Comparison of ENCODE assay signal across 15 mouse cellular contexts in genomic region chr5:125266128-125266527, GRCm38 (mm10).
DNase-seq lines count a peak whose midpoint lies in the region; ATAC-seq and TF ChIP-seq lines count a peak whose summit lies in the region.
"Had no signal": no experiment of that assay in that cellular context is flagged by ENCODE, and none has a peak within 500 bp of the region (broad histone marks: within the 10 kb centered on the region; RNA-seq: fewer than 3 reads in every experiment).

No protein-coding gene starts in this region.

- H3K27ac ChIP-seq in midbrain, embryonic 13.5 days = peak overlapping the region; percentile 87
- no peak overlapping the region for H3K27ac ChIP-seq in midbrain, postnatal 0 days (ENCODE audit: low read depth, low read length)
- H3K27ac ChIP-seq in hindbrain, embryonic 14.5 days = peak overlapping the region; percentile 94
- peak overlapping the region; percentile 23; the same call in 1 of the 2 replicates for H3K27ac ChIP-seq in olfactory bulb, adult 2 months (ENCODE audit: insufficient read depth, low read depth, low read length)
- H3K27ac ChIP-seq in stomach, postnatal 0 days (replicated peaks) = no peak overlapping the region
- H3K27ac ChIP-seq: embryonic facial prominence, embryonic 12.5 days; limb, embryonic 15.5 days; lung, embryonic 15.5 days had no signal

- peak; percentile 46 to 52 for DNase-seq in cerebellum, postnatal 10 days
- no peak for DNase-seq in cerebellum, adult 8-10 months
- DNase-seq in midbrain, postnatal 0 days (ENCODE audit: low spot score) = no peak
- no peak for DNase-seq in hindbrain, embryonic 14.5 days (ENCODE audit: low spot score)
- no peak for DNase-seq in frontal cortex, postnatal 36 days (ENCODE audit: low spot score in 2 of 2)
- DNase-seq in stomach, postnatal 0 days (ENCODE audit: low spot score) = no peak
- DNase-seq: cerebellum, adult 9-11 months; kidney, postnatal 4 days had no signal

- no peak for TF ChIP-seq POLR2A in olfactory bulb, adult 2 months (IDR thresholded peaks at IDR 0.05; ENCODE audit: insufficient read depth, low read depth, low read length)

- no peaks in the 10 kb centered on the region for H3K9me3 ChIP-seq in midbrain, embryonic 13.5 days
- H3K9me3 ChIP-seq in midbrain, postnatal 0 days (ENCODE audit: low read length) = no peaks in the 10 kb centered on the region
- H3K9me3 ChIP-seq in hindbrain, embryonic 14.5 days (ENCODE audit: control insufficient read depth, low read length) = no peaks in the 10 kb centered on the region
- H3K9me3 ChIP-seq in stomach, postnatal 0 days (ENCODE audit: control insufficient read depth, low read length) = no peaks in the 10 kb centered on the region
- H3K9me3 ChIP-seq: embryonic facial prominence, embryonic 12.5 days; limb, embryonic 15.5 days; lung, embryonic 15.5 days; midbrain, embryonic 12.5 days had no signal

- ATAC-seq in midbrain, embryonic 13.5 days = no peak
- ATAC-seq in midbrain, postnatal 0 days (ENCODE audit: low FRiP score) = no peak
- no peak for ATAC-seq in hindbrain, embryonic 14.5 days (ENCODE audit: low FRiP score)
- ATAC-seq in stomach, postnatal 0 days (ENCODE audit: low FRiP score, low TSS enrichment) = no peak
- ATAC-seq: forebrain, embryonic 16.5 days had no signal

- TF ChIP-seq EP300 in stomach, postnatal 0 days (optimal IDR thresholded peaks at IDR 0.05) = no peak

- no peak overlapping the region for H3K4me3 ChIP-seq in midbrain, embryonic 13.5 days (replicated peaks)
- H3K4me3 ChIP-seq in midbrain, postnatal 0 days (ENCODE audit: low read depth, low read length) = no peak overlapping the region
- no peak overlapping the region for H3K4me3 ChIP-seq in hindbrain, embryonic 14.5 days (replicated peaks; ENCODE audit: low read length)
- no peak overlapping the region for H3K4me3 ChIP-seq in olfactory bulb, adult 2 months (ENCODE audit: insufficient read depth, low read depth, low read length)
- H3K4me3 ChIP-seq in stomach, postnatal 0 days (ENCODE audit: low read depth, low read length) = no peak overlapping the region
- H3K4me3 ChIP-seq: embryonic facial prominence, embryonic 12.5 days; limb, embryonic 15.5 days; lung, embryonic 15.5 days; midbrain, embryonic 12.5 days had no signal

- no peaks in the 10 kb centered on the region for H3K27me3 ChIP-seq in midbrain, embryonic 13.5 days
- H3K27me3 ChIP-seq in midbrain, postnatal 0 days (ENCODE audit: insufficient read depth, low read length) = no peaks in the 10 kb centered on the region
- H3K27me3 ChIP-seq in hindbrain, embryonic 14.5 days (ENCODE audit: control insufficient read depth, insufficient read depth, low read length) = no peaks in the 10 kb centered on the region
- no peaks in the 10 kb centered on the region for H3K27me3 ChIP-seq in stomach, postnatal 0 days (ENCODE audit: control insufficient read depth, insufficient read depth, low read length)
- H3K27me3 ChIP-seq: embryonic facial prominence, embryonic 12.5 days had no signal

- WGBS in midbrain, embryonic 13.5 days = 78% methylated on average over 9 of the region's 9 CpGs
- WGBS in midbrain, postnatal 0 days = 49% methylated on average over 9 of the region's 9 CpGs
- WGBS in hindbrain, embryonic 14.5 days = 50% methylated on average over 9 of the region's 9 CpGs
- 51% methylated on average over 9 of the region's 9 CpGs for WGBS in olfactory bulb, adult 2 months
- 78% methylated on average over 9 of the region's 9 CpGs for WGBS in stomach, postnatal 0 days

- no peak overlapping the region for H3K9ac ChIP-seq in midbrain, embryonic 13.5 days (replicated peaks)
- no peak overlapping the region for H3K9ac ChIP-seq in midbrain, postnatal 0 days (replicated peaks; ENCODE audit: low read length, poor library complexity, severe bottlenecking)
- H3K9ac ChIP-seq in hindbrain, embryonic 14.5 days = no peak overlapping the region
- H3K9ac ChIP-seq in stomach, postnatal 0 days (ENCODE audit: low read length) = no peak overlapping the region
- H3K9ac ChIP-seq: embryonic facial prominence, embryonic 12.5 days; limb, embryonic 15.5 days; lung, embryonic 15.5 days; midbrain, embryonic 12.5 days had no signal

- peaks cover 59% of the 10 kb centered on the region for H3K4me1 ChIP-seq in midbrain, embryonic 13.5 days (replicated peaks)
- peaks cover 7% of the 10 kb centered on the region; the same call in 1 of the 2 replicates for H3K4me1 ChIP-seq in midbrain, postnatal 0 days (ENCODE audit: insufficient read depth, low read length)
- peaks cover 33% of the 10 kb centered on the region for H3K4me1 ChIP-seq in hindbrain, embryonic 14.5 days (replicated peaks; ENCODE audit: control insufficient read depth, insufficient read depth, low read length)
- H3K4me1 ChIP-seq in olfactory bulb, adult 2 months (ENCODE audit: control insufficient read depth, insufficient read depth, low read length) = peaks cover 59% of the 10 kb centered on the region
- H3K4me1 ChIP-seq in stomach, postnatal 0 days (replicated peaks; ENCODE audit: control insufficient read depth, insufficient read depth) = peaks cover 5% of the 10 kb centered on the region

- no peak for TF ChIP-seq CTCF in midbrain, postnatal 0 days (IDR thresholded peaks at IDR 0.05)
- TF ChIP-seq CTCF in olfactory bulb, adult 2 months (IDR thresholded peaks at IDR 0.05; ENCODE audit: insufficient read depth, low read depth, low read length) = no peak
- no peak for TF ChIP-seq CTCF in stomach, postnatal 0 days (IDR thresholded peaks at IDR 0.05; ENCODE audit: low read depth)

- no peaks in the 10 kb centered on the region for H3K36me3 ChIP-seq in midbrain, embryonic 13.5 days
- H3K36me3 ChIP-seq in midbrain, postnatal 0 days (ENCODE audit: insufficient read depth, low read length) = no peaks in the 10 kb centered on the region
- H3K36me3 ChIP-seq in hindbrain, embryonic 14.5 days (replicated peaks; ENCODE audit: control insufficient read depth, insufficient read depth) = no peaks in the 10 kb centered on the region
- no peaks in the 10 kb centered on the region for H3K36me3 ChIP-seq in stomach, postnatal 0 days (ENCODE audit: control insufficient read depth, insufficient read depth, low read length)
- H3K36me3 ChIP-seq: embryonic facial prominence, embryonic 12.5 days; limb, embryonic 15.5 days; lung, embryonic 15.5 days; midbrain, embryonic 12.5 days had no signal

- no peak overlapping the region for H3K4me2 ChIP-seq in midbrain, embryonic 13.5 days (replicated peaks)
- H3K4me2 ChIP-seq in midbrain, postnatal 0 days (ENCODE audit: low read depth, low read length, poor library complexity, severe bottlenecking) = no peak overlapping the region
- no peak overlapping the region for H3K4me2 ChIP-seq in hindbrain, embryonic 14.5 days (replicated peaks)
- no peak overlapping the region for H3K4me2 ChIP-seq in stomach, postnatal 0 days (replicated peaks; ENCODE audit: low read depth)
- H3K4me2 ChIP-seq: embryonic facial prominence, embryonic 12.5 days; limb, embryonic 15.5 days; lung, embryonic 15.5 days; midbrain, embryonic 12.5 days had no signal

Comparison
In these comparisons a context has a peak if more than half of its experiments do, and no peak if none do; other contexts are left out.
1. DNase-seq: peak in cerebellum, postnatal 10 days (2 of 2); none in cerebellum, adult 8-10 months (single experiment), midbrain, postnatal 0 days (single experiment), hindbrain, embryonic 14.5 days (single experiment), frontal cortex, postnatal 36 days (0 of 2) and stomach, postnatal 0 days (single experiment).
2. H3K27ac ChIP-seq: peak in midbrain, embryonic 13.5 days (single experiment), hindbrain, embryonic 14.5 days (single experiment) and olfactory bulb, adult 2 months (single experiment); none in midbrain, postnatal 0 days (single experiment) and stomach, postnatal 0 days (single experiment).